Mouse (Mus musculus): Measurements from ENCODE around the gene Miga1. TPM values are rescaled to one million over a fixed set of nuclear protein-coding genes. Genes with fewer than 3 reads are reported as not detected.

Gene Miga1
- total RNA-seq (2015) (3.9 and 4.1 TPM in 2 replicates), total RNA-seq (2017) (3.1 and 3.2 TPM in 2 replicates)

GRCm38 (mm10) chr3:152339862-152340557, at the start of gene Miga1:
Gene Miga1 (minus strand): TSS chr3:152340407.
- ATAC-seq (ENCODE audit: poor library complexity, severe bottlenecking) = peak; percentile 88

- ATAC-seq (ENCODE audit: poor library complexity, severe bottlenecking) = no peak
Observed at GRCm38 (mm10) chr3:152384106-152384505, 43.9 kb upstream of the Miga1 start.

- ATAC-seq (ENCODE audit: poor library complexity, severe bottlenecking) = no peak
Observed at GRCm38 (mm10) chr3:152376063-152376462, 35.9 kb upstream of the Miga1 start.

- no peak for ATAC-seq (ENCODE audit: poor library complexity, severe bottlenecking)
Observed at GRCm38 (mm10) chr3:152364181-152364580, 24.0 kb upstream of the Miga1 start.

GRCm38 (mm10) chr3:152359151-152359550, 18.9 kb upstream of the Miga1 start:
- ATAC-seq (ENCODE audit: poor library complexity, severe bottlenecking) = no peak

- no peak for ATAC-seq (ENCODE audit: poor library complexity, severe bottlenecking)
Observed at GRCm38 (mm10) chr3:152356751-152357150, 16.5 kb upstream of the Miga1 start.

- ATAC-seq (ENCODE audit: poor library complexity, severe bottlenecking) = peak; percentile 49
Observed at GRCm38 (mm10) chr3:152355361-152355760, 15.2 kb upstream of the Miga1 start.

GRCm38 (mm10) chr3:152353434-152354177, 13.4 kb upstream of the Miga1 start:
- no peak for ATAC-seq (ENCODE audit: poor library complexity, severe bottlenecking)

- no peak for ATAC-seq (ENCODE audit: poor library complexity, severe bottlenecking)
Observed at GRCm38 (mm10) chr3:152352289-152352688, 12.1 kb upstream of the Miga1 start.

GRCm38 (mm10) chr3:152350966-152351365, 10.8 kb upstream of the Miga1 start:
- ATAC-seq (ENCODE audit: poor library complexity, severe bottlenecking) = no peak

GRCm38 (mm10) chr3:152350431-152350830, 10.2 kb upstream of the Miga1 start:
- ATAC-seq (ENCODE audit: poor library complexity, severe bottlenecking) = no peak

- no peak for ATAC-seq (ENCODE audit: poor library complexity, severe bottlenecking)
Observed at GRCm38 (mm10) chr3:152348011-152348830, 8.0 kb upstream of the Miga1 start.

- ATAC-seq (ENCODE audit: poor library complexity, severe bottlenecking) = no peak
Observed at GRCm38 (mm10) chr3:152347227-152347626, 7.0 kb upstream of the Miga1 start.

- ATAC-seq (ENCODE audit: poor library complexity, severe bottlenecking) = peak; percentile 22
Observed at GRCm38 (mm10) chr3:152346633-152347141, 6.5 kb upstream of the Miga1 start.

GRCm38 (mm10) chr3:152345732-152346632, 5.8 kb upstream of the Miga1 start, which contains the start of gene Usp33:
Gene Usp33 (plus strand): TSS chr3:152346478.
- ATAC-seq (ENCODE audit: poor library complexity, severe bottlenecking) = peak; percentile 98

GRCm38 (mm10) chr3:152342961-152343517, 2.8 kb upstream of the Miga1 start:
- ATAC-seq (ENCODE audit: poor library complexity, severe bottlenecking) = no peak

- no peak for ATAC-seq (ENCODE audit: poor library complexity, severe bottlenecking)
Observed at GRCm38 (mm10) chr3:152336085-152336484, 4.1 kb downstream of the Miga1 start.

- 0 out of 2 replicates have a peak, but pooled peaks have one; percentile 38 for ATAC-seq (ENCODE audit: poor library complexity, severe bottlenecking)
Observed at GRCm38 (mm10) chr3:152333641-152334040, 6.6 kb downstream of the Miga1 start.

- no peak for ATAC-seq (ENCODE audit: poor library complexity, severe bottlenecking)
Observed at GRCm38 (mm10) chr3:152332545-152333300, 7.5 kb downstream of the Miga1 start.

Data from megakaryocyte, adult 5-6 weeks (primary cell).